Mouse (Mus musculus) megakaryocyte-erythroid progenitor cell, adult 5-6 weeks (primary cell): Measurements from ENCODE around the gene Fbxo33. TPM values are rescaled to one million over a fixed set of nuclear protein-coding genes. Genes with fewer than 3 reads are reported as not detected.
"Not testable (repeated sequence)": the region's sequence is repeated elsewhere in the genome, so short reads cannot be mapped to it uniquely, and the experiment has no call there.

Experiments used
- ATAC-seq: replicated peaks from 2 replicates; pipeline ENCODE4 v1.8.0; 2016; ENCODE audit warnings: mild to moderate bottlenecking, inconsistent platforms; ENCODE audit not compliant: severe bottlenecking, poor library complexity, low FRiP score, low TSS enrichment
- total RNA-seq, 2 experiments: library from RNA; stranded (forward) in 1 of 2; stranded (reverse) in 1 of 2; fragments of 200-1000, 215-1000 nt in 1 of 2; fragments of >200 nt in 1 of 2; fragmentation: Nextera tagmentation in 1 of 2; gene quantifications; 2 replicates each; pipeline ENCODE4 v1.2.3; 2014 to 2017

The Fbxo33 gene
- 28.1 and 48.0 TPM in 2 replicates for total RNA-seq (2014; fragmentation: Nextera tagmentation)
- total RNA-seq (2017) = 44.1 and 45.7 TPM in 2 replicates

DNA sequence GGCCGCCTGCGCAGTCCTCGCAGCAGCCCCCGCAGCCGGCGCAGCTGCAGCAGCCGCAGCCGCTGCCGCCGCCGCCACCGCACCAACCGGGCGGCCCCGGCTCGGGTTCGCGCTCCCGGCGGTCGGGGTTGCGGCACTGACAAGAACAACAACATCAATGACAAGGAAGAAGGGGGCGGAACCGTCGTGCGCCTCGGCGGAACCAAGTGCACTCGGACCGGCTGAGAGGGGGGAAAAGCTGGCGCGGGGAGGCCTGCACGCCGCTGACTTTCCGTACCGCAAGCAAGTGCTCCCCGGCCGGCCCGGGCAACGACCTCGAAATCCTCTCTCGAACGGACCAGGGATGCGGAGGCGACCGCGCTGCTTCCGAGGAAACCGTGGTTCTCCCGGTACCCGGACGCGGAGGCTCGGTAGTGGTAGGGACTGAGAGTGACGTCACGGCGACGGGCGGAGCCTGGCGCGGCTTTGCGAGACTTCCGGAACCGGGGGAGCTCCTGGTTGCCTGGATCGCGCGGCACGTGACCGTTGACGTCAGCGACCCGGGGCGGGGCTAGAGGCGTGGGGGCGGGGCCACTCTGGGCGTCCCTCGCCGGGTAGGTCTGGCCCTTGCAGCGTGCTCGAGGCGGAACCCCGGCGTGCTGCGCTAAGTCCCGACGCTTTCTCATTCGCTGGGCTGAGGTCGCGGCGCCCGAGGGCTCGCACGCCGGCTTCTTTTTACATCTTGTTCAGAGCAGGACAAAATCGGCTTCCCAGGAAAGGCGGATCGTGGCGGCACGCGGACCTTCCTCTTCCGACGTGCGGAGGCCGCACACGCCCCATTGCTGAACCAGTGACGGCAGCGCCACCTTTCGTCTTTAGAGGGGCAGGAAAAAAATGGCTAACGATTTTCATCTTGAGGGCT lies at the start of gene Fbxo33:
Gene Fbxo33 (minus strand): TSS at position 401 of the 901 bp plus-strand sequence.
- peak; percentile 93 for ATAC-seq

- no peak for ATAC-seq
Measured at GRCm38 (mm10) chr12:59265942-59266231, 46.4 kb upstream of the Fbxo33 start.

- ATAC-seq = no peak
Measured at GRCm38 (mm10) chr12:59265207-59265941, 45.8 kb upstream of the Fbxo33 start.

DNA sequence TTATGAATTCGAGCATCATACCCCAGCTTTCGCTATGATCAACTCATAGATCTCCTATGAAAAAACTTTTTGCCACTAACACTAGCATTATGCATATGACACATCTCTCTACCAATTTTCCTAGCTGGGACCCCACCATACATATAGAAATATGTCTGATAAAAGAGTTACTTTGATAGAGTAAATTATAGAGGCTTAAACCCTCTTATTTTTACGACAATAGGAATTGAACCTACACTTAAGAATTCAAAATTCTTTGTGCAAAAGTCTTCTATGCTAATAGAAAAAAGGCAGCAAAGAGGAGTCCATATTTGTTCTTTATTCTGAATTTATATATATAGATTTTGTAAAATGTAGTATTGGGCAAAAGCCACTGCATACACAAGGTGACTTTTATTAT lies 43.3 kb upstream of the Fbxo33 start:
- peak; percentile 84 for ATAC-seq

GRCm38 (mm10) chr12:59260798-59261197 lies 41.3 kb upstream of the Fbxo33 start:
- ATAC-seq = no peak

DNA sequence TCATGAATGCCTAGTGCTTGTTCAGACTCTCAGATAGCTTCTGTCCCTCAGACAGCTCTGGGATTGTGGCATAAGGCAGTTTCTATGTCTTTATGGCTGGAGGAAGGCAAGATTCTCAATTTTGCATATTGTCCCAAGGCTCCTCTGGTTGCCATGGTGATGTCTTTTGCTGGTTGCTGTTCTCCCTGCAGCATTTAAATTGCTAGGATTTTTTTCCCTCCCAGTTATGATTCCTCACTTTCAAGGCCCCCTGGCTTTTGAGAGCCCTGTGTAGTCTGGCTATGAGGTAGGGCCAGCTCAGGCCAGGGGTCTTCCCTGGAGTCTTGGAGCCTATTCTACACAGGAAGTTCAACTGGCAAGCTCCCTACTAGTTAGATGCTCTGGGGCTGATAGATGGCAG lies 40.8 kb upstream of the Fbxo33 start:
- no peak for ATAC-seq

- no peak for ATAC-seq
Measured at GRCm38 (mm10) chr12:59259015-59259414, 39.5 kb upstream of the Fbxo33 start.

DNA sequence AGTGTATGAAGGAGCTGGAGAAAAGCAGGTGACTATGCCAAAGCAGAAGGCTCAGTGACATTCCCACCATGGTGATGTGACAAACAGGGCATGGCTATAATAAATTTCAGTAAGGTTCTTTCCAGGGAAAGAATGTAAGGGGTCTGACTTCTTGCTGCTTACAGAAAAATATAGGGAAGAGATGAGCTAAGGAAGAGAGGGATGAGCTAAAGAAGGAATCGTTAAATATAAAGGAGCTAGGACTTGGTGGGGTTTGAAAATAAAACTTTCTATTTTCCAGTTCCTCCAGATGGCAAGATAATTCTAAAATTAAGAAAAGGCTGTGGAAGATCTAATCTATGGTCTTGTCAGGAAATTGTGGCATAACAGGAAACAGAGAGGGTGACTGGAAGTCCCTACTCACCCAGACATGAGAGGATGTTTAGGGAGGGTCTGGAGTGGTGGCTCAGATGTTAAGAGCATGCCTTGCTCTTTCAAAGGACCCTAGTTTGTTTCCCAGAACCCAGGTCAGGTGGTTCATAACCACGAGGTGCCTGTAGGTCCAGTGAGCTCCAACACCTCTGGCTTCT lies 30.8 kb upstream of the Fbxo33 start:
- no peak for ATAC-seq

DNA sequence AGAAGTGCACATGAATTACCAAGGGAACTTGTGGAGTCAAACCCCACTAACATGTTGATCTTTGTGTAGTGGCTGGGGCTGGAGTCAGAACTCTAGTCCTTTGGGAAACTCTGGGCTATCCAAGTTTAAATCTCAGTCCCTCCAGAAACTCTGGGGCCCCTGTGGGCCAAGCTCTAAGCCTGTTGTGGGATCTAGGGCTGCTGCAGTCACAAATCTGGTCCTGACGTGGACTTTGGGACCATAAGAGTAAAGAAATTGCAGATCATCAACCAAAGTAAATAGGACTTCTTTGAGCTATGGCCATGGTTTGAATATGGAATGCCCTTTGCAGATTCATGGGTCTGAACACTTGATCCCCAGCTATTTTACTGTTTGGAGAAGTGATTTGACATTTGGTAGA lies 29.4 kb upstream of the Fbxo33 start:
- ATAC-seq = no peak

GRCm38 (mm10) chr12:59241031-59241430 lies 21.5 kb upstream of the Fbxo33 start:
- not testable (repeated sequence) for ATAC-seq

DNA sequence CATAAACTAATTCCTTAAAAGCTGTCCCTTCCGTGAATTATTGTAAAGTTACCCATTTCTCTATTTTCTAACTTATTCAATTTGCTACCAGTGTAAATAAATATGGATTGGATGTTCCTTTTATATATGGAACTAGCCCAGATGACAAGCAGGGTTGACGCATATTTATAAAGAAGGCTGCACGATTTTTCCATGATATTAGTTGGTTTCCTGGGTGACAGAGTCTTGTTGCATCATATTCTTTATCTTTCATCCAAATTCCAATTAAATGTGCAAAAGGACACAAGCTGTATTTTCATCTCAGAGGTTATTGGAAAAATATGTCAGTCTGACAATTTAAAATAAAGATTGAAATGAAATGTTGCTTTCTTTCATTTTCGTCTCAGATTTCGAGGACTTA lies 18.9 kb upstream of the Fbxo33 start:
- ATAC-seq = no peak

GRCm38 (mm10) chr12:59228401-59228800 lies 8.9 kb upstream of the Fbxo33 start:
- no peak for ATAC-seq

- peak; percentile 6; the same call in 1 of the 2 replicates for ATAC-seq
Measured at GRCm38 (mm10) chr12:59218640-59219321, 744 bp downstream of the Fbxo33 start.

DNA sequence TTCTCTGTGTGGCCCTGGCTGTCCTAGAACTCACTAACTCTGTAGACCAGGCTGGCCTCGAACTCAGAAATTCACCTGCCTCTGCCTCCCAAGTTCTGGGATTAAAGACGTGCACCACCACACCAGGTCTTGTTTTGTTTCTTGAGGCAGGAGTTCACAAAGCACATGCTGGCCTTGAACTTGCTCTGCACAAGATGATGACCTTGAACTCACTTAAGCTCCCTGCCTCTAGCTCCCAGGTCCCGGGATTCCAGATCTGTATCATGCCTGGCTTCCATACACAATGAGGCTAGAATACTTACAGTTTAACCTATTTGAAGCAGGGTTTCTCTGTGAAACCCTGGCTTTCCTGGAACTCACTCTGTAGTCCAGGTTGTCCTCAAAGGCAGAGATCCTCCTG lies 2.2 kb downstream of the Fbxo33 start:
- no peak for ATAC-seq

- no peak for ATAC-seq
Measured at GRCm38 (mm10) chr12:59216676-59217266, 2.8 kb downstream of the Fbxo33 start.

- no peak for ATAC-seq
Measured at GRCm38 (mm10) chr12:59216176-59216575, 3.3 kb downstream of the Fbxo33 start.

- 0 out of 2 replicates have a peak, but pooled peaks have one; percentile 61 for ATAC-seq
Measured at GRCm38 (mm10) chr12:59207814-59208213, 11.7 kb downstream of the Fbxo33 start.

GRCm38 (mm10) chr12:59207000-59207390 lies 12.5 kb downstream of the Fbxo33 start:
- peak; percentile 44; the same call in 1 of the 2 replicates for ATAC-seq

DNA sequence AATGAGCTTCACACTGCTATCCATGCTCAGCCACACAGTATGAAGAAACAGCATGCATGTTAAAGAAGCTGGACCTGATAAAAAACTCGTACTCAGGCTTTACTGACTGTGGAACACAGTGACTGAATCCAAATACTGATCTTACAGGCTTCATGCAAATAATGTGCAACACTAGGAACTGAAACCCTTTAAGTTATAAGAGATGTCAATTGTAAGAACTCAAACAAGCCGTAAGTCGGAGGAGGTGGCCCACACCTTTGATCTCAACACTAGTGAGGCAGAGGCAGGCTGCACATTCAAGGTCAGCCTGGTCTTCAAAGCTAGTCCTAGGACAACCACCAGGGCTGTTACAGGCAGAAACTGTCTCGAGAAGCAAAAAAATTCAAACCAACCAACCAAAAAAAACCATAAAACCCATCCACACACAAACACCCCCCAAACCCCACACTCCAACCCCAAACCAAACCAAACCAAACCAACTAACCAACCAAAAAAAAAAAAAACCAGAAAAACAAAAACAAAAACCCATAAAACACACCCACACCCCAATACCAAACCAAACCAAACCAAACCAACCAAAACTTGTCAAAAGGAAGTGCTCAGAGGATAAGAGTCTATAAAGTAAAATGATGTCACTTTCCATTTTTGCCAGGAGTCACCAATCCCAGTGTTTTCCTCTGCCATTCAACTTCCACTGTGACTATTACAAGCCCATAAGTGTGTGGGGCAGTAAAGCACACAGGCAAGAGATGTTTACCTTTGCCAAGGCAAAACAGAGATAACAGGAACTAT lies 13.1 kb downstream of the Fbxo33 start:
- ATAC-seq = no peak
